Mouse (Mus musculus) macrophage (primary cell): ENCODE measurements around the gene Ppp2r3c. TPM values are rescaled to one million over a fixed set of nuclear protein-coding genes. Genes with fewer than 3 reads are reported as not detected.

Experiments
- polyA plus RNA-seq: library from polyadenylated mRNA; stranded (reverse); fragments of 250-400 nt; gene quantifications from 3 replicates; pipeline ENCODE4 v1.2.4, GENCODE M21; 2018; ENCODE audit warnings: inconsistent platforms

Ppp2r3c gene
- polyA plus RNA-seq, 1 experiment from 2014 or later, result 11.8 TPM

Other genes with a start within 250 kb of the Ppp2r3c start
- gene 2700097O09Rik, start 222.9 kb downstream of the Ppp2r3c start, polyA plus RNA-seq, result 3.6 to 6.1 TPM (median 4.8 TPM) in 3 replicates
- 46.9 to 246 TPM (median 50.9 TPM) in 3 replicates for gene Srp54a, start 222.7 kb downstream of the Ppp2r3c start, polyA plus RNA-seq
- gene Fam177a, start 178.5 kb downstream of the Ppp2r3c start, polyA plus RNA-seq, result 24.9 to 76.5 TPM (median 28.7 TPM) in 3 replicates
- 9.6 to 31.5 TPM (median 30.7 TPM) in 3 replicates for gene Srp54b, start 147.9 kb downstream of the Ppp2r3c start, polyA plus RNA-seq
- gene 1700047I17Rik2, start 103.4 kb downstream of the Ppp2r3c start, polyA plus RNA-seq, result not detected in 3 replicates
- gene Srp54c, start 72.8 kb downstream of the Ppp2r3c start, polyA plus RNA-seq, result 35.3 to 70.0 TPM (median 44.2 TPM) in 3 replicates
- gene 1110008L16Rik, start 3.4 kb downstream of the Ppp2r3c start, polyA plus RNA-seq, result 7.0 to 7.9 TPM (median 7.4 TPM) in 3 replicates
- 135 to 267 TPM (median 190 TPM) in 3 replicates for gene Psma6, start 81.2 kb upstream of the Ppp2r3c start, polyA plus RNA-seq
- gene Nfkbia, start 189.6 kb upstream of the Ppp2r3c start, polyA plus RNA-seq, result 33.4 to 92.7 TPM (median 64.6 TPM) in 3 replicates